20 mouse cellular contexts compared by ENCODE assay signal in the genomic region with DNA sequence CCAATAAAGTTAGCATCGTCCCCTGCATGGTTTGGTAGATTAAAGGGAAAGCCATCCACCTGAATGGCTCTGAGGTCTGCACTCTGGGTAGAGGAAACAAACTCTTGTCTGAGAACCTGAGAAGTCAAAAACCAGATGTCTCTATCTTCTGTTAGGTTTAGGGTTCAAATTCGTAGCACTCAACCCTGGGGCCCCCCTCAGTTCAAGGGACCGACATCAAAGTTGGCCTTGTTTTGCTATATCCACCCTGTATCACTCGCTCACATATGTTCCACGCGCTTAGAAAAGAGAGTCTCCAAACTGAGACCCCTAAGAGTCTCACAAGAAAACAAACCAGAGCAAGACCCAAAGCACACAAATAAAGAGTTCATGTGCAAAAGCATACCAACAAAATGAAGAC. TPM values are rescaled to one million over a fixed set of nuclear protein-coding genes. Genes with fewer than 3 reads are reported as not detected.
A peak's percentile ranks its signal among the peaks of the same experiment; 100 is the strongest.
DNase-seq lines count a peak whose midpoint lies in the region; TF ChIP-seq lines count a peak whose summit lies in the region.
"Had no signal": no experiment of that assay in that cellular context is flagged by ENCODE, and none has a peak within 500 bp of the region (broad histone marks: within the 10 kb centered on the region; RNA-seq: fewer than 3 reads in every experiment).

No protein-coding gene starts in this region.

- no peaks in the 10 kb centered on the region for H3K36me3 ChIP-seq in spleen, adult 2 months (ENCODE audit: control insufficient read depth, insufficient read depth, low read length)
- no peaks in the 10 kb centered on the region for H3K36me3 ChIP-seq in kidney, adult 2 months (ENCODE audit: control insufficient read depth, insufficient read depth, low read length)
- H3K36me3 ChIP-seq: embryonic facial prominence, embryonic 10.5 days; G1E; hindbrain, embryonic 13.5 days had no signal

- no peak overlapping the region for H3K4me3 ChIP-seq in spleen, adult 2 months (ENCODE audit: extremely low read depth, insufficient read depth, insufficient read length)
- no peak overlapping the region for H3K4me3 ChIP-seq in kidney, adult 2 months (ENCODE audit: insufficient read depth, low read depth, low read length)
- H3K4me3 ChIP-seq: embryonic facial prominence, embryonic 10.5 days; forebrain, embryonic 13.5 days; gastrocnemius, adult 2 months; hindbrain, embryonic 13.5 days had no signal

- peak; percentile 51 for DNase-seq in heart, adult 11 months
- no peak for DNase-seq in heart, postnatal 14 days
- no peak for DNase-seq in spleen, adult 2 months (ENCODE audit: low read depth in 1 of 2, low spot score in 2 of 2)
- no peak for DNase-seq in spleen, postnatal 4 days (ENCODE audit: low spot score in 2 of 2)
- DNase-seq in thymus, postnatal 36 days, result peak; percentile 45 to 72
- DNase-seq in kidney, adult 2 months, result no peak
- no peak for DNase-seq in testis, postnatal 14 days (ENCODE audit: low spot score)
- DNase-seq: adrenal gland, adult 8-10 months; adrenal gland, postnatal 36 days; B cell, adult 2 months; cerebellum, adult 2 months; cerebellum, postnatal 10 days; gastrocnemius, adult 2 months; gastrocnemius, postnatal 25 days; heart, postnatal 4 days had no signal

- peak overlapping the region; percentile 25; the same call in 1 of the 2 replicates for H3K27ac ChIP-seq in spleen, adult 2 months (ENCODE audit: insufficient read depth, low read length)
- H3K27ac ChIP-seq in kidney, adult 2 months (ENCODE audit: insufficient read depth, low read depth, low read length), result no peak overlapping the region
- H3K27ac ChIP-seq: embryonic facial prominence, embryonic 10.5 days; forebrain, embryonic 13.5 days; gastrocnemius, adult 2 months; hindbrain, embryonic 13.5 days had no signal

- H3K27me3 ChIP-seq in spleen, adult 2 months (ENCODE audit: control insufficient read depth, insufficient read depth, low read length), result no peaks in the 10 kb centered on the region
- no peaks in the 10 kb centered on the region; the same call in 1 of the 2 replicates for H3K27me3 ChIP-seq in kidney, adult 2 months (replicated peaks; ENCODE audit: control insufficient read depth, insufficient read depth, low read length)
- H3K27me3 ChIP-seq: forebrain, embryonic 13.5 days; hindbrain, embryonic 13.5 days had no signal

- no peak for TF ChIP-seq POLR2A in spleen, adult 2 months (IDR thresholded peaks at IDR 0.05; ENCODE audit: low read depth, low read length)
- TF ChIP-seq POLR2A in kidney, adult 2 months (IDR thresholded peaks at IDR 0.05; ENCODE audit: low read depth, low read length), result no peak

- intact Hi-C loops in heart, postnatal 14 days (cut with DNase I), result no loop called here

- TF ChIP-seq CTCF in spleen, adult 2 months (IDR thresholded peaks at IDR 0.05; ENCODE audit: extremely low read depth, insufficient read depth, insufficient read length, insufficient replicate concordance), result no peak
- no peak for TF ChIP-seq CTCF in kidney, adult 2 months (conservative IDR thresholded peaks at IDR 0.05; ENCODE audit: insufficient read depth, insufficient read length, low read depth, low read length)

- 72% methylated on average over 6 of the region's 6 CpGs for WGBS in spleen, adult 2 months
- 82% methylated on average over 6 of the region's 6 CpGs for WGBS in kidney, adult 2 months

- peaks cover 18% of the 10 kb centered on the region for H3K4me1 ChIP-seq in spleen, adult 2 months (ENCODE audit: control insufficient read depth, insufficient read depth, insufficient read length)
- H3K4me1 ChIP-seq in kidney, adult 2 months (ENCODE audit: control insufficient read depth, insufficient read depth, low read length), result no peaks in the 10 kb centered on the region
- H3K4me1 ChIP-seq: embryonic facial prominence, embryonic 10.5 days; forebrain, embryonic 13.5 days; hindbrain, embryonic 13.5 days had no signal

RNA-seq across cellular contexts. Expression of gene Slamf6, which starts 44.4 kb away (rescaled TPM):
- total RNA-seq in heart, postnatal 14 days (2021), result 1 to 10 TPM in 1 of 2 experiments, under 1 TPM in 1; 0.79 to 3.5 TPM
- 17.1 and 22.0 TPM in 2 replicates for polyA plus RNA-seq in spleen, adult 2 months (2012; rRNA removed)
- polyA plus RNA-seq in kidney, adult 2 months (2012; rRNA removed), result 0.10 and 1.4 TPM in 2 replicates
- total RNA-seq: gastrocnemius, adult 2 months; gastrocnemius, postnatal 25 days had no signal
- polyA plus RNA-seq: cerebellum, adult 2 months; embryonic facial prominence, embryonic 10.5 days; forebrain, embryonic 13.5 days; G1E; heart, embryonic 11.5 days; hindbrain, embryonic 13.5 days had no signal

Comparison
In these comparisons a context has a peak if more than half of its experiments do, and no peak if none do; other contexts are left out.
1. DNase-seq: peak in heart, adult 11 months (single experiment) and thymus, postnatal 36 days (2 of 2); none in heart, postnatal 14 days (0 of 2), spleen, adult 2 months (0 of 2), spleen, postnatal 4 days (0 of 2), kidney, adult 2 months (single experiment) and testis, postnatal 14 days (single experiment).